Mouse (Mus musculus): ENCODE measurements around the gene Eif4g2. TPM values are rescaled to one million over a fixed set of nuclear protein-coding genes. Genes with fewer than 3 reads are reported as not detected.
A peak's percentile ranks its signal among the peaks of the same experiment; 100 is the strongest.

Gene Eif4g2
- total RNA-seq, 2 experiments from 2014 or later, result 807 to 882 TPM

GRCm38 (mm10) chr7:111072410-111072809 lies 10.4 kb downstream of the Eif4g2 start:
- no peak for DNase-seq (ENCODE audit: low spot score in 2 of 2)

- DNase-seq (ENCODE audit: low spot score in 2 of 2), result no peak
Observed at GRCm38 (mm10) chr7:111070167-111070496, 12.7 kb downstream of the Eif4g2 start.

GRCm38 (mm10) chr7:111069439-111070166 lies 13.2 kb downstream of the Eif4g2 start:
- DNase-seq (ENCODE audit: low spot score in 2 of 2), result no peak

GRCm38 (mm10) chr7:111068181-111068580 lies 14.6 kb downstream of the Eif4g2 start:
- no peak for DNase-seq (ENCODE audit: low spot score in 2 of 2)

- DNase-seq (ENCODE audit: low spot score in 2 of 2), result no peak
Observed at GRCm38 (mm10) chr7:111062971-111063370, 19.9 kb downstream of the Eif4g2 start.

- DNase-seq (ENCODE audit: low spot score in 2 of 2), result no peak
Observed at GRCm38 (mm10) chr7:111059527-111059926, 23.3 kb downstream of the Eif4g2 start.

GRCm38 (mm10) chr7:111055984-111056657 lies 26.7 kb downstream of the Eif4g2 start:
- no peak for DNase-seq (ENCODE audit: low spot score in 2 of 2)

GRCm38 (mm10) chr7:111055221-111055620 lies 27.6 kb downstream of the Eif4g2 start:
- DNase-seq (ENCODE audit: low spot score in 2 of 2), result no peak

GRCm38 (mm10) chr7:111049652-111050421 lies 33.0 kb downstream of the Eif4g2 start:
- peak in 1 of 2 experiments; percentile 63 for DNase-seq (ENCODE audit: low spot score in 2 of 2)

- no peak for DNase-seq (ENCODE audit: low spot score in 2 of 2)
Observed at GRCm38 (mm10) chr7:111048920-111049319, 33.9 kb downstream of the Eif4g2 start.

GRCm38 (mm10) chr7:111029046-111029553 lies 53.7 kb downstream of the Eif4g2 start:
- peak in 1 of 2 experiments; percentile 21 for DNase-seq (ENCODE audit: low spot score in 2 of 2)

- DNase-seq (ENCODE audit: low spot score in 2 of 2), result peak; percentile 81 to 94
Observed at GRCm38 (mm10) chr7:111028281-111029045, 54.4 kb downstream of the Eif4g2 start, which contains the start of gene Ctr9. Gene Ctr9 (plus strand): TSS chr7:111028951.

- no peak for DNase-seq (ENCODE audit: low spot score in 2 of 2)
Observed at GRCm38 (mm10) chr7:111024912-111025311, 57.9 kb downstream of the Eif4g2 start.

GRCm38 (mm10) chr7:111024068-111024594 lies 58.7 kb downstream of the Eif4g2 start:
- DNase-seq (ENCODE audit: low spot score in 2 of 2), result no peak

GRCm38 (mm10) chr7:111020814-111021213 lies 62.0 kb downstream of the Eif4g2 start:
- DNase-seq (ENCODE audit: low spot score in 2 of 2), result no peak

Other genes starting within 250 kb of the Eif4g2 start
- 10 to 100 TPM; 22.0 to 22.6 TPM for gene Rnf141, start 238.6 kb downstream of the Eif4g2 start, total RNA-seq (2021)
- 10 to 100 TPM; 28.5 to 32.2 TPM for gene Lyve1, start 219.8 kb downstream of the Eif4g2 start, total RNA-seq (2021)
- gene Mrvi1, start 100.6 kb downstream of the Eif4g2 start, total RNA-seq (2021), result 1 to 10 TPM; 9.0 to 9.2 TPM
- gene Ctr9, start 54.1 kb downstream of the Eif4g2 start, total RNA-seq (2021), result 10 to 100 TPM; 27.2 to 30.3 TPM

All from gastrocnemius, postnatal 4 days (tissue).